Mouse (Mus musculus): ENCODE results near the gene Fbf1. TPM values are rescaled to one million over a fixed set of nuclear protein-coding genes. Genes with fewer than 3 reads are reported as not detected.

The Fbf1 gene
- polyA plus RNA-seq, 1 experiment from 2014 or later: 67.0 TPM

DNA sequence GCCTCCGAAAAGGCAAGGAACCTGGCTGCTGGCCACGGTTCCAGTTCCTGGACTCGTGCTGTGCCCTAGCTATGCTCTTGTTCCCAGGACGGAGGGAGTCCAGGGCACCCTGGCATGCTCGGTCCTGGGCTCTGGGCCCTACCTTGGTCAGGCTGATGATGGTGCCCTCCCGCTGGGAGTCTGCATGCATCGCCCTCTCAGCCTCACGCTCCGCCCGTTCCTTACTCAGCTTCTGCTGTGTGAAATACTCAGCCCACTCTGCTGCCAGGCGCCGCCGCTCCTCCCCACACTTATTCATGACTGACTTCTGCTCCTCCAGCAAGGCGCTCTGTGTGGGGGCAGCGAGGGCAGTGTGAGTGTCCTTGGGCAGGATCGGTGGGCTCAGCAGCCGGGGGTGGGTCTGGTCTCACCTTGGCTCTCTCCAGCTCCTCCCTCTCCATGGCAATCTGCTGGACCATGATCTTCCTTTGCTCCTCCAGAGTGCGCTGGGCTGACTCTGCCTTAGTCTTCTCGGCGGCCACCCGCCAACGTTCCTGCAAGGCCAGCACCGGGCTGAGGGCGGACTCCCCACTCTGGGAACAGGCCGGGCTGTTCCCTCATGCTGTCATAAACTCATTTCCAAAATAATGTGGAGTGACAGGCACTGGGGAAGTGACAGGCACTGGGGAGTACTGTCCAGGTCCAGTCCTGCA is 21.5 kb downstream of the Fbf1 start:
- no peaks in the 10 kb centered on the region for H3K4me1 ChIP-seq
- 78% methylated on average over 25 of the region's 25 CpGs for WGBS
- no peaks in the 10 kb centered on the region for H3K9me3 ChIP-seq
- no peak overlapping the region for H3K9ac ChIP-seq
- ATAC-seq (ENCODE audit: low FRiP score, low read depth): no peak
- peaks cover 99% of the 10 kb centered on the region for H3K36me3 ChIP-seq
- H3K4me3 ChIP-seq: no peak overlapping the region
- H3K27me3 ChIP-seq (replicated peaks): no peaks in the 10 kb centered on the region
- no peak overlapping the region for H3K4me2 ChIP-seq (replicated peaks)
- no peak overlapping the region for H3K27ac ChIP-seq

DNA sequence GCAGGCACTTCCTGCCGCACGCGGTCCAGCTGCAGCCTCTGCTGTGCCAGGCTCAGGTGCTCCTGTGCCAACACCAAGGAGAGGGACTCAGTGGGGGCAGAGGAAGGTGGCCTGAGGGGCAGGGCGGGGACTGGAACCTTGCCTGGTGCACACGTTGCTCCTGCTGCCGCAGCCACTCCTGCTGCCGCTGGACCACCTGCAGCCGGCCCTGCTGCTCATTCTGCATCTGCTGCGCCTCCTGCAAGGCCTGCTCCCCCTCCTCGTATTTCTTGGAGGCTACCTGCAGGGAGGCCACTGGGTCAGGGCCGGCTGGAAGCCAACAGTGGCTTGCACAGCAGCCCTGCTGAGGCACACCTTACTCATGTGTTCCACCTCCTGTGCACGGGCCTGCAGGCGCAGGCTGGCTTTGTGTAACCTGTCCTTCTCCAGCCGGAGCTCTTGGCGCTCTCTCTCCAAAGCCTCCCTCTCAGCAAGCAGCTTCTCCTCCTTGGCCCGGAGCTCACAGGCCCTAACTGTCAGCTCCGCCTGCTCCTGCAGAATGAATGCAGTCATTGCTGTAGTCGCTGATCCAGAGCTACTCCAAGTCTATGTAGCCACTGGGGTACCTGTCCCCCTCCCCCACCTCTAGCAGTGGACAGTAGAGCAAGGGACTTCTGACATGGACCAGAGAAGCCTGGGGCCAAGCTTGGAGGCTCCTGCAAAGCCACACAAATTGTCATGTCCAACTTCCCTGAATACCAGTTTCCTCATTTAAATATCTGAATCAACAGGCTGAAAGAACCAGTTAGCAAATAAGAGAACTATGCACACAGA is 22.3 kb downstream of the Fbf1 start:
- H3K9me3 ChIP-seq: no peaks in the 10 kb centered on the region
- no peak overlapping the region for H3K4me2 ChIP-seq (replicated peaks)
- H3K9ac ChIP-seq: no peak overlapping the region
- no peaks in the 10 kb centered on the region for H3K4me1 ChIP-seq
- no peak overlapping the region for H3K4me3 ChIP-seq
- H3K27me3 ChIP-seq (replicated peaks): no peaks in the 10 kb centered on the region
- H3K27ac ChIP-seq: no peak overlapping the region
- WGBS: 68% methylated on average over 18 of the region's 18 CpGs
- H3K36me3 ChIP-seq: peaks cover 93% of the 10 kb centered on the region
- ATAC-seq (ENCODE audit: low FRiP score, low read depth): no peak

DNA sequence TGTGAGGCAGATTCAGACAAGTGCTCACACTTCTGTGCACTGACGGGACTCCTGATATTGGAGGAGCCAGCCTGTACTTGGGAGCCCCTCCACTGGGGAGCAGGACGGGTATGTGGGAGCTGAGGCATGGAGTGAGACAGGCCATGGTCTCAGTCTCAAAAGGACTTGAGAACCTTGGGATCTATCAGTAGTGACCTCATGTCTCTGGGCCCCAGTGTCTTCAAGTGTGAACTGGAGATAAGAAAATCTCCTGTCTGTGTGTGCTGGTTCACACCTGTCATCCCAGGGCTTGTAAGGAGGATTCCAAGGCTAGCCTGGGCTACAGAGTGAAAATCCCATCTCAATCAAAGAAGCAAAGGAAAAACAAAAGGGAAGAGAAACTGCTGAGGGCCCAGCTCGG is 24.5 kb downstream of the Fbf1 start:
- H3K27ac ChIP-seq: no peak overlapping the region
- no peaks in the 10 kb centered on the region for H3K4me1 ChIP-seq
- no peak overlapping the region for H3K4me2 ChIP-seq (replicated peaks)
- no peaks in the 10 kb centered on the region for H3K27me3 ChIP-seq (replicated peaks)
- H3K9me3 ChIP-seq: no peaks in the 10 kb centered on the region
- 91% methylated on average over 3 of the region's 3 CpGs for WGBS
- H3K4me3 ChIP-seq: no peak overlapping the region
- no peak overlapping the region for H3K9ac ChIP-seq
- peaks cover 72% of the 10 kb centered on the region for H3K36me3 ChIP-seq
- ATAC-seq (ENCODE audit: low FRiP score, low read depth): no peak

DNA sequence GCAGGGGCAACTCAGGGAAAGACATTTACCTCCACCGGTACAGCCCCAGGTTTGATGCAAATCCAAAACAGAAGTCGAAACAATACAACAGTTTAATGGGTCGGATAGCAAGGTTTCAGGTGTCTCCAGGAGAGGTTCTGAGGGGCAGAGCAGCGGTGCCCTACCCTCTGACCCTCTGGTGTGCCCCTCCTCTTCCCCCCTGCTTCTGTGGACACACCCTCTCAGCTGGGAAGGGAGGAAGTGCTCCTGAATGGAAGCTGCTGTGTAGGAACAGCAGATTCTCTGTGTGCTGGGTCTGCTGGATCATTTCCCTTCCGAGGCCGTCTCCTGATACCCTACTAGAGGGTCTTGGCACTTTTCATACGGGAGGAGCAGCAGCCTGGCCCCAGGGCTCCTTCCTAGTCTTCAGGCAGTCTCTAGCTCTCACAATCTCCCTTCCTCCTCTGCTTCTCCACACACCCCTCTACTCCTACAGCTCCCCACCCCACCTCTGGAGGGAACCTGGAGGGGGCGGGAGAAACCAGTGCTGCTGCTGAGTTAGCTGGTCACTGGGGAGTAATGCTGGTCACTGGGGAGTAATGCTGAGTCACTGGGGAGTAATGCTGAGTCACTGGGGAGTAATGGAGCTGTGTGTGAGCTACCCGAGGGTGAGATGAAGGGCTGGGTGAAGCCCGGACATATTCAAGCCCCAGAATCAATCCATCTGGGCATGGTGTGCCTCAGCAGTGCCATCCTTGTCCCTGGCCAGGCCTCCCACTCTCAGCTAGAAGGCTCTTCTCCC is 25.6 kb downstream of the Fbf1 start:
- H3K4me3 ChIP-seq: no peak overlapping the region
- H3K4me2 ChIP-seq (replicated peaks): no peak overlapping the region
- H3K9ac ChIP-seq: no peak overlapping the region
- peaks cover 6% of the 10 kb centered on the region; the same call in 1 of the 2 replicates for H3K4me1 ChIP-seq
- ATAC-seq (ENCODE audit: low FRiP score, low read depth): no peak
- no peak overlapping the region for H3K27ac ChIP-seq
- H3K9me3 ChIP-seq: no peaks in the 10 kb centered on the region
- WGBS: 68% methylated on average over 10 of the region's 10 CpGs
- H3K36me3 ChIP-seq: peaks cover 61% of the 10 kb centered on the region
- no peaks in the 10 kb centered on the region for H3K27me3 ChIP-seq (replicated peaks)

DNA sequence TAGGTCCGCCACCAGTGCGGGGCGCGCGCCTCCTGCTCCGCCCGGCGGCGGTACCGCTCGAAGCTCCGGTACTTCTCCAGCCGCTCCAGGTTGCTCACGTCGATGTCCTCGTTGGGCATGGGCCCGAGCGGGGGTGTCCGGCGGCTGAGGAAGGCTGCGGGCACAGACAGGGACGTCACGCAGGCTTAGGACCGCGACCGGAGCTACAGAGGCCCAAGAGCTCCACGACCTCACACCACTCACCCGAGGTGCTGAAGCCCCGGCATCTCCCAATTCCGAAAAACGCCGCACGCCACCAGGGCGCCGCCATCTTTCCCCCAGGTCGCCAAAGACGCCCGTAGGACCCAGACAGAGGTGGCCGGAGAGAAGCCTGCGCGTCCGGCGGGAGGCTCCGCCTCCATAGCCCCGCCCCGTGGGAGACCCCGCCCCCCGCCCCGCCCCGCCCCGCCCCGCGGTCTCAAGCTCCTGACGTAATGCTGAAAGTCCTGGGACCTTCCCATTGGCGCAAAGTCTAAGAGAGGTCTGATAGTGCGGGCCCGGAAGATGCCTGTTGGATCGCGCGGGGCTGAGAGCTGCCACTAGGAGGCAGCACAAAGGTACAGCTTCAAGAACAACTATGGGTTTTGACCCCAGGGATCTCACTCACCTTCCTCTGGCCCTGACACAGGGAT is 29.4 kb downstream of the Fbf1 start, which contains the start of gene Mrpl38:
TSS of gene Mrpl38 (minus strand) at position 401 of the 671 bp plus-strand sequence.
- WGBS: under 1% methylated on average over 60 of the region's 60 CpGs
- H3K4me1 ChIP-seq: peaks cover 6% of the 10 kb centered on the region; the same call in 1 of the 2 replicates
- 0 out of 2 replicates have a peak within 1 kb of the TSS, but pooled peaks have one; percentile 50 for H3K27ac ChIP-seq
- ATAC-seq (ENCODE audit: low FRiP score, low read depth): peak; percentile 96
- H3K9ac ChIP-seq: peak within 1 kb of the TSS; percentile 86
- no peaks in the 10 kb centered on the region for H3K9me3 ChIP-seq
- no peaks in the 10 kb centered on the region for H3K27me3 ChIP-seq (replicated peaks)
- peak within 1 kb of the TSS; percentile 91 for H3K4me3 ChIP-seq
- H3K4me2 ChIP-seq (replicated peaks): peak within 1 kb of the TSS; percentile 79
- H3K36me3 ChIP-seq: peaks cover 52% of the 10 kb centered on the region

DNA sequence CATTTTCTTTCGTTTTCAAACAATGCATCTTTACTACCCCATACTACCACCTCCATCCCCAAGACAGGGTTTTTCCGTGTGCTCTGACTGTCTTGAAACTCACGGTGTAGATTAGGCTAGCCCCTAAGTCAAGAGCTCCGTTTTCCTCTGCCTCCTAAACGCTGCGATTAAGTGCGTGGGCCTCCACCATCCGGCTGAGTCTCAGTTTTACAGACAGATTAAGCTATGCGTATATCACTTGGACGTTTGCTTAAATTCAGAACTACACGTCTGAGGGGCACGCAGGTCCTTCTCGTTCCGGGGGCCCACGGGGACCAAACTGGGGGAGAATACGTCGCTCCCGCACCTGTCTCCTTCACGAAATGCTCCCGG is 29.9 kb downstream of the Fbf1 start:
- Histone ChIP-seq H3K27me3 (replicated peaks) (no peaks in the 10 kb centered on the region), H3K27ac (0 out of 2 replicates have a peak overlapping the region, but pooled peaks have one; percentile 50), H3K4me3 (peak overlapping the region; percentile 91), H3K4me1 (peaks cover 6% of the 10 kb centered on the region; the same call in 1 of the 2 replicates), H3K36me3 (peaks cover 50% of the 10 kb centered on the region), H3K9me3 (no peaks in the 10 kb centered on the region), H3K9ac (peak overlapping the region; percentile 86), H3K4me2 (replicated peaks) (peak overlapping the region; percentile 79)
- whole genome bisulfite sequencing: 2% methylated on average over 20 of the region's 20 CpGs
- 0 out of 2 replicates have a peak, but pooled peaks have one; percentile 18 for ATAC-seq (ENCODE audit: low FRiP score, low read depth)

DNA sequence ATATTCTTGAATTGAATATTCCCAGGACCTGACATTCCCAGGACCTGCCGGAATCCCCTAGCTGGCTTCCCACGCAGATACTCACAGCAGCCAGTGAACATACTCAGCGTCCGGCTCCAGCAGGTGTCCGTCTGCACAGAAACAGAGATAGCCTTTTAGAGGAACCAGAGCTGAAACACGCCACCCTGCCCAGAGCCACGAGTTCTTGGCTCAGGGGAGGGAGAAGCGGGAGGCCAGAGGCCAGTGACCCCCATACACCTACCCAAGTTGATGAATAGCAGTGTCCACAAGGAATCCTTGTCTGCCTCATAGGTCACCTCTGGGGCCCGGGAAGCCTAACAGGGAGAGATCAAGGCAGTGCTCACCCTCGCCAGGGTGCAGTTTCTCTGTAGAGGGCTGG is 33.8 kb downstream of the Fbf1 start:
- ATAC-seq (ENCODE audit: low FRiP score, low read depth): no peak
- Histone ChIP-seq H3K4me2 (replicated peaks) (no peak overlapping the region), H3K9me3 (no peaks in the 10 kb centered on the region), H3K4me3 (no peak overlapping the region), H3K4me1 (peaks cover 28% of the 10 kb centered on the region), H3K9ac (no peak overlapping the region), H3K27ac (no peak overlapping the region), H3K27me3 (replicated peaks) (no peaks in the 10 kb centered on the region), H3K36me3 (peaks cover 48% of the 10 kb centered on the region)
- WGBS: 88% methylated on average over 10 of the region's 10 CpGs

DNA sequence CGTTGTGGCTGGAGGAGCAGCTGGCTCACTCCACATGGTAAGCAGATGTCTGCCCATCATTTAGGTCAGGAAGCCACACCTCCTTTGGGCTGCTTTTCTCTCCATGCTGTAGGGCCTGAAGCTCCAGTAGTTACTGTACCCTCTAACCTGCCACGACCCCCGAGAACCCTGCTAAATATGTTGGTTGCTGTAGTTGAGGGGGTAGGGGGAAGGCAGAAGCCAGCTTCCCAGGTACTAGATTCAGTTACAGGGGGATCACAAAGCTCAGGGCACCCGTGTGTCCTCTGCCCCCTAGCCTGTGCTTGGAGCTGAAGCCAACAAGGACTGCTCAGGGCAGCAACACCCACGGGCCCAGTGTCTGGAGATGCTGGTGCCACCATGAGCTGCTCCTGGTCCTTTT is 34.5 kb downstream of the Fbf1 start:
- Histone ChIP-seq H3K9ac (no peak overlapping the region), H3K4me3 (no peak overlapping the region), H3K27me3 (replicated peaks) (no peaks in the 10 kb centered on the region), H3K4me1 (peaks cover 30% of the 10 kb centered on the region), H3K27ac (no peak overlapping the region), H3K9me3 (no peaks in the 10 kb centered on the region), H3K36me3 (peaks cover 48% of the 10 kb centered on the region), H3K4me2 (replicated peaks) (no peak overlapping the region)
- WGBS: 73% methylated on average over 5 of the region's 5 CpGs
- ATAC-seq (ENCODE audit: low FRiP score, low read depth): no peak

DNA sequence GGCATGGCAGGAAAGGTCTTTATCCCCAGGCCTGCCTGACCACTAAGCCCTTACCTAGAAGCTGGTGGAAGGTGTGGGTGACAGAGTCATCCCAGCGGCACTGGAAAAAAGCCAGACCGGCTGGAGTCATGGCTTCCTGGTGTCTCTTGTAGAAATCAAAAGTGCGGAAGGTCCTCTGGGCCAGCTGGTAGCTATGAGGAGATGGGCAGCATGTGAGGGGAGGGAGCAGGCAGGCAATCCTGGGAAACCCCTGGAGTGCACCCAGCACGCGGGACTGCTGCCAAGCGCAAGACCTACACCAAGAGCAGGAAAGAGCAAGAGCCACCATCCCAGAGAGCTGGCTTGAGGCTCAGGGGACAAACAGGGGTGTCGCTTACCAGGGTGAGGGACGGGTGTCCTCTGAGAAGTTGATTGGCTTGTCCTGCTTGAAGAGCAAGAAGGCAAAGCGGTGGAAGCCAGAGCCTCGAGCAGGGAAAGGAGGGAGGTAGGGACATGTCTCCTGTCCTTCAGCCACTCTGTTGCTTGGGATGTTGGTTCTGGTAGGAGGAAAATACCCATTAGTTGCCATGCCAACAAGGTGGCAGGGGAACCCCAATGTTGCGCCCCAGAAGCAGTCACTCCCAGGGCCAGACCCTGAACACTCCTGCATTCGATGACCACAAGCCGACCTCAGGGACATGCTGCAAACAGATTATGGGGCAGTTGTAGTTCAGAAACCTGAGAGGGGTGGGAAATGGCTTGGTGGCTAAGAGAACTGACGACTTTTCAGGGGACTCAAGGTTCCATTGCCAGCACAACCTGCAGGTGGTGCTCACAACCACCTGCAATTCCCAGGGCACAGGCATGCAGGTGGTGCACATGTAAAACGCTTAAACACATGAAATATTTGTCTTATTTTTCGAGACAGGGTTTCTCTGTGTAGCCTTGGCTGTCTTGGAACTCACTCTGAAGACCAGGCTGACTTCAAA is 35.3 kb downstream of the Fbf1 start:
- 85% methylated on average over 16 of the region's 16 CpGs for WGBS
- ATAC-seq (ENCODE audit: low FRiP score, low read depth): no peak
- Histone ChIP-seq H3K9ac (no peak overlapping the region), H3K27me3 (replicated peaks) (no peaks in the 10 kb centered on the region), H3K4me1 (peaks cover 29% of the 10 kb centered on the region), H3K4me3 (no peak overlapping the region), H3K9me3 (no peaks in the 10 kb centered on the region), H3K4me2 (replicated peaks) (no peak overlapping the region), H3K36me3 (peaks cover 48% of the 10 kb centered on the region), H3K27ac (no peak overlapping the region)

DNA sequence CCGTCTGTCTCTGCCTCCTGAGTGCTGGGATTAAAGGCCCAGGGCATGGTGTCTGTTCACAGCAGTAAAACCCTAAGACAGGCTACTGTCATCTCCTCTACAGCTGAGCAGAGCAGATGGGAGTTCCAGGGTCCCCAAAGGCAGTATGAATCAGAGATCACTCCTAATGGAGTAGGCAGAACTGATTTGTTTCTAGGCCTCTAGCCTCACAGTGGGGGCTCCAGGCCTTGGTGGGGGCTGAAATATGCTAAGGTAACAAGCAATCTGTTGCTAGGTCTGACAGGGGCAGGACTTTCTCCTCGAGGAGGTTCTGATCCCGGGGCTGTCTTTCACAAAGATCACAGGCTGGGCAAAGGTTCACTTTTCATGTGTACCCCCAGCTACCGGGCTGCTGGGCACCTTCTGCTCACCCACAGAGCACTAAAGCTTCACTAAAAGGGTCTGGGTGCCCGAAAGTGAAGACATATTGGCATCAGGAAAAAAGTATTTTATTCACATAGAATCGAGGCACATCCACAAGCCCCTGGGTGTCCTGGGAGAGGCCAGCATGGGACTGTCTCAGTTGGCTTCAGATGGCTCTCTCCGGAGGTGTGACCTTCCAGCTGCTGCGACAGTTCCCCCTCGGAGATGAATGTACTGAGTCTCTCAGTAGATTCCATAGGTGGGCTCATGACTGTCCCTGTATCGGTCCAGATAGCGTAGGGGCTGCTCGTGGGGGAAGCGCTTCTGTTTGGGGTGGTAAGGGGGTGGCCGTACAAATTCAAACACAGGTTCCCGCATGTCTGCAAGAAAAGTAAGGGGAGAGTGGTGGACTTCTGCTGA is 36.4 kb downstream of the Fbf1 start:
- H3K27ac ChIP-seq: peak overlapping the region; percentile 10; the same call in 1 of the 2 replicates
- no peaks in the 10 kb centered on the region for H3K27me3 ChIP-seq (replicated peaks)
- peak overlapping the region; percentile 48 for H3K4me3 ChIP-seq
- WGBS: 85% methylated on average over 15 of the region's 15 CpGs
- ATAC-seq (ENCODE audit: low FRiP score, low read depth): no peak
- H3K4me2 ChIP-seq (replicated peaks): peak overlapping the region; percentile 76
- H3K36me3 ChIP-seq: peaks cover 46% of the 10 kb centered on the region
- H3K9me3 ChIP-seq: no peaks in the 10 kb centered on the region
- H3K4me1 ChIP-seq: peaks cover 33% of the 10 kb centered on the region
- peak overlapping the region; percentile 67; the same call in 1 of the 2 replicates for H3K9ac ChIP-seq

Data from neural tube, embryonic 12.5 days (tissue).